Mouse (Mus musculus) frontal cortex, adult (tissue): Measurements from ENCODE around the gene Phlda1.
"Not testable (repeated sequence)": the region's sequence is repeated elsewhere in the genome, so short reads cannot be mapped to it uniquely, and the experiment has no call there.

ENCODE experiments used
- ATAC-seq: cut with Nextera tagmentation; 2 replicates; pipeline ENCODE4 v1.9.2; 2017; ENCODE audit warnings: mild to moderate bottlenecking, moderate library complexity, mixed read lengths; ENCODE audit not compliant: low TSS enrichment

Phlda1 gene

DNA sequence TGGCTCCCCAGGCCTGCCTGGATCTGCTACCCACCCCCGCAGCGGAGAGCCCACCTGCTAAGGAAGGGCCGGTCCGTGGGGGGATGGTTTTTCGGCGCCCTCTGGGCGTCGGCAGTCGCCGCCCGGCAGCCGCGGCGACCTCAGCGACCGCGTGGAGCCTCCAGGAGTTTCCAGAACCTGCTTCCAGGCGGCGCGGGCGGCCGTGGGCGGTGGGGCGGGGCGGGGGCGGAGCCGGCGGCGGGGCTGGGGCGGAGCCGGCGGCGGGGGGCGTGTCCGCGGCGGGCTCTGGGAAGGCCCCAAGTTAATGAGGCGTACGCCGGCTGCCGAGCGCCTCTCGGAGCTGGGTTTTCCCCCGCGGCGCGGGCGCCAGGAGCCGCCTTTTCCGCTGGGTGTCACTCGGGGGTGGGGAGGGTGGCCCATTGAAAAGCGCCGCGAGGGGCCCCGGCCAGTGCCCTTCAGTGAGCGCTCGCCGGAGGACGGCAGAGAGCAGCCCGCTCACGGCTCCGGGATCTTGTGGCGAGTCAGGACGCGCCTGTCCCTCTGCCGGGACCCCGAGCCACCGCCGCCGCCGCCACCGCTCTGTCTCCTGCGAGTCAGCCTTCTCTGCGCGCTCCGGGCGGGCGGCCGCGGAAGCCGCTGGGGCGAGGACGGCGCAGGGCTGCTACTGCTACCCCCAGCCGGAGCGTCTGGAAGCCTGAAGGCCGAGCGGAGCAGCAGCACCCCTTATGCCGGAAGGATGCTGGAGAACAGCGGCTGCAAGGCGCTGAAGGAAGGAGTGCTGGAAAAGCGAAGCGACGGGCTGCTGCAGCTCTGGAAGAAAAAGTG lies at the start of gene Phlda1:
TSS of gene Phlda1 (plus strand) at position 186 of the 825 bp plus-strand sequence.
- peak; percentile 74 for ATAC-seq

DNA sequence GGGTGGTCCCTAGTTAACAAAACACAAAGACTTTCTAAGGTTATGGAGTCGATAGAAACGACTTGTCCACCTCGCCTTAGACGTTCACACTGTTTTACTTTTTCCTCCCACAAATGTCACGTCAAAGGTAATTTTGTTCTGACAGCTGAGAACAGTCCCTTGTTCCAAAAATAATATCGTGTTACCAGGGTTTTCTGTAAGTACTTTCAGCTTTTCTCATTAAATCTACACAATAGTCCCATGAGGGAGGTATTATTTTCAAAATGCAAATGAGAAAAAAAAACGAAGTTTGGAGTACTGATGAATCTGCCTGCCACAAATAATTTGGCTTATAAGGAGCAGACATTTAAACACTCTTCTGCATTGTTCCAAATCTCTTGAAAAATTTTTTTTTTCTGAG lies 48.0 kb upstream of the Phlda1 start:
- 0 out of 2 replicates have a peak, but pooled peaks have one; percentile 38 for ATAC-seq

DNA sequence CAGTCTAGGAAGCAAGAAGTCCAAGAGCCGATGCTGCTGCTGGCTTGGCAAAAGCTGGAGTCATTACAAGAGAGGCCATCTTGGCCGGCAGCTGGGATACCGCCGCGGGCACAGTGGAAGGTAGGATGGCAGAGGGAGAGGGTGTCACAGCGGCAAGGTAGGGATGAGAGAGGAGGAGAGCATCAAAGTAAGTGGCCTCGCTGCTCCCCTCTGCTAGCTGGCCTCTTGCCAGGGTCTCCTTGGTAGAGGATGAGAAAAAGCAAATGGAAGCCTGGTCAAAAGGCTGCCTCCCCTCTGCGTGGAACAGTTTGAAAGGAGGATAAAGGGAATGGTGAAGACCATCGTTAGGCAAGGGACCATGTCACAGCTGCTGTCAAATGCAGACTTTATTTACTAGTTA lies 47.0 kb upstream of the Phlda1 start:
- no peak for ATAC-seq

DNA sequence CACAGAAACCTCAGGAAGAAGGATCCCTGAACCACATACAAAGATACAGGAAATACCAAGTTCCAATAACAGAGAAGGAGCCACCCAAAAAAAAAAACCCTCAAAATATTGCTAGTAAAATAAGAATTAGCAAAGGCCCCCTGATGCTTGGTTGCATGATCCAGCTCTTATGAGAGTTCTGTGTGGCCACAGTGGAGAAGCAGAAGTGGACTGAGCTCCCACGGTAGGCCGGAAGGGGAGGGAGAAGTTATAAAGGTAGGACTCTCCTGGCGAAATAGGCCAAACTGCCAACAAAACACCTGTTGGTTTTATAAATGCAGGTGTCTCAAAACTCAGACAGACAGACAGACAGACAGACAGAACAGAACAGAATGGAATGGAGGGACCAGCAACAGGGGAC lies 46.2 kb upstream of the Phlda1 start:
- no peak for ATAC-seq

DNA sequence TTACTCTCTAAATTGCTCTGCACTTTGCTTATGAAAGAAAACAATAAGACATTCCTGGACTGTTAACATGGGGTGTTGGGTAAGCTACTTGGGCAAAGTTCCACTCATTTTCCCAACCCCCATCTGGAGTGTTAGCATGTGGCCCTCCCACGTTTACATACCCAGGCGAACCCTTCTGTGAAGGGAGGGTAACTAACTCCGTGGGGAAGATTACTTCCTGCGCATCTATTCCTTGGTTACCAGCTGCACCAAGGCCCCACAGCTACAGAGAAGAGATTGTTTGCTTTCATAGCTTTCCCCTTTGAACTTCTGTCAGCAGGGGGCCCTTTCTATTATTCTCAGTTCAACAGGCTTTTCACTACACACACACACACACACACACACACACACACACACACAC lies 45.7 kb upstream of the Phlda1 start:
- ATAC-seq, result 0 out of 2 replicates have a peak, but pooled peaks have one; percentile 34

DNA sequence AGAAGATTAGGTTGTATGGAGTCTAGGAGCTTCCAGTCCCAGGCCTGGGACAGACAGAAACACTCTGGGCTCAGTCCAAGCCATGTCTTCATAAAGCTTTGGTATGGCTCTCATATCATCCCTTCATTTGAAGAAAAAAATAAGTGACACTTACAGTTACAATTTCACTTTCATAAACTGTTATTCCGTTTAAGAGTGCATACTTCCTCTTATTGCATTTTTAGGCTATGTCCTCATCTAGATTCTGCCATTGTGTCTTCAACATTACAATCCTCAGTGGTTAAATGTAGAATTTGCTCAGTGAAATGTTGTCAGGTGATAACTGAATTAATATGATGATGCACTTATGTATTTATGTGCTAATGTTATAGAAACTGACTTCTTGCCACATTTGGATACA lies 41.3 kb upstream of the Phlda1 start:
- no peak for ATAC-seq

DNA sequence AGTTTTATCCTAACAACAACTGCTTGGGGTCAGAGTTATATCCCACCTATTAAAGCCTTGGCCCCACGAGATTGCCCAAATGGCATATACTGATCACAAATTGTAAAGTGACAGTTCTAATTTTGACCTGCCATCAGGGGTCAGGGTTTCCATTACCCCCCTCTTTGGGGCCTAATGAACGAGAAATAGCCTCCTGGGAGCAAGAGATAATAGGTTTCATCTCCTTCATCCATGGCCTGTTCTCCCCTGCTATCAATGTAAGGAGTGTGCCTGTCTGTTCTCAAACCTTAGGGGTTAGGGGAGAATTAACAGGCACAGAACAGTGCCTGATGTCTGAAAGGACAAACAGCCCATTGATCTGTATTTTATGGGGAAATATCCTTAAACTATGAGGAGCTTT lies 40.7 kb upstream of the Phlda1 start:
- no peak for ATAC-seq

DNA sequence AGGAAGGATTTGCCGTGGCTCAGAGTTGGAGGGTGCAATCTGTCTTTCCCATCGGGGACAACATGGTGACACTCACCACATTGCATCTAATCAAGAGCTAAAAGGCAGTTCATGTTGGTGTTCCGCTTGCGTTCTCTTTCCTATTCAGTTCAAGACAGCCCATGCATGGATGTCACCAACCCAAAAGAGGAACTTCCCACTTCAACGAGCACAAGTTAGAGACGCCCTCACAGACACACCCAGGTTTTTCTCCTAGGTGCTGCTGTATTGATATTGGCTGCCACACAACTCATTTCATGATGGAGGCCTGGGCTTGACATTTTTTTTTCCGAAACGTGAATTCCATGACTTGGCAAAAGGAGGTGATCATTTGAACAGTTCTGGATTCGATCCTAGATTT lies 34.9 kb upstream of the Phlda1 start:
- ATAC-seq, result no peak

DNA sequence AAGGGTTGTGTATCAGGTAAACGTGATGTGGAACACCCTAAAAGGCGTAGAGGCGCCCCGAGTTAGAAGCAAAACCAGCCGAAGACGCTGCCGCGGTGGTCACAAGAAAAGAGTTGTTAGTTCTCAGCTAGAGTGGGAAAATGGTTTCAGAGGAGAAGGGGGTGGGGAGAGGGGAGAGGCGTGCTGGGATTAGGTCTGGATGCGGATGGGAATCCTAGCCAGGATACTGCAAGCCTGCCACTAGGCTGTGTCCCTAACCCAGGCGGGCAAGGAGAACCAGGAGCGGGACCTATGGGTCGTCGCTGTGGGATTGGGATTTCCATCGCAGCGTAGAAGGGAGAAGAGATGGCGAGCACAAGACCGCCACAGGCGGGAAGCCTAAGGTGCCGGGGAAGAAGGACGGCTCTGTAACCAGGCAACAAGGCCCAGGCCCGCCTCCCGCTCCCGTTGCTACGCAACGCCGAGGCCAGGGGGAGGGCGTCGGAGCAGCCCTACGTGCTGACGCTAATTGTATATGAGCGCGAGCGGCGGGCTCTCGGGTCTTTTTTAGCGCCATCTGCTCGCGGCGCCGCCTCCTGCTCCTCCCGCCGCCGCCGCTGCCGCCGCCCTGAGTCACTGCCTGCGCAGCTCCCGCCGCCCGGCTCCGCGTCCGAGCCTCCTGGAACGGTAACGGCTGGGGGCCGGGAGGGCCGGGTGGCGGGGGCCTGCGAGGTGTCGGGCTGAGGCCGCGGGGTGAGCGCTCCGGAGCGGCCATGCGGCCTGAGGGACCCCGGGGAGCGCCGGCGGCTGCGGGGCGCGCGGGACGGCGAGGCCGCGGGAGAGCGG lies 33.2 kb upstream of the Phlda1 start, which contains the start of gene Nap1l1:
TSS of gene Nap1l1 (plus strand) at position 538 of the 825 bp plus-strand sequence.
- peak; percentile 95 for ATAC-seq

DNA sequence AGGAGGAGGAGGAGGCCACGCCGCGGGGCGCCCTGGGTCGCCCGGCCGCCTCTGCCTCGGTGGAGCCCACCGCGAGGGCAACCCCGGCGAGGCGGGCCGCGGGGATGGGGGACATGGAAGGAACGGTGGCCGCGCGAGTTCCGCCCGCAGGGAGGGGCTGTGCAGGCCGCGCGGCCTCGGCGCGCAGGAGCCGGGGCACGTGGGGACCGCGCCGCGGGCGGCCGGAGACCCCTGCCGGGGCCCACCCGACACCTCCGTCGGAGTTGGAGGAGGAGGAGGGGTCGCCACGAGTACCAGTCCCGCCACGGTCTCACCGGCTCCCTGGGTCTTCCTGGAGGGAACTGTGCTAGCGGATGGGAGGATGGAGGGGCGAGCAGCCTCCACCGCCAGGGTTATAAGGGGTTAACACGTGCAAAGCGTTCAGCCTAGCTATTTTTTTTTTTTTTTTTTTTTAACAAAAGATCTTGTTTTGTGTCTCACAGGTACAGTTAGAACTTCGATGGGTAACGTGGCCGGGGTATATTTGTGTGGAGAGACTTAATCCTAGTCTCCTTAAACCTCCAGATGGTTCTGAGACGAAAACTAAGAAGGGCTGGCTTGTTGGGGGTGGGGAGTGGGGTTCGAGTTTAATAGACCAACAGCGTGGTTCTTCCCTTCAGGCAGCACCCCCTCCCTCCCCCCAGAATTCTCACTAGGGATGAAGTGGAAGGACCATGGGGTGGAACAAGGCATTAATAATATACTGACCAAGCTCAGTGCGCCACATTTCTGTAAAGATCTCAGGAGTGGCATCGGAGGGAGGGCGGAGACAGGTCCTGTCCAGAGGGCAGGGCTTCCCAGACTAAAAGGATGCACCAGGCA lies 32.3 kb upstream of the Phlda1 start:
- peak; percentile 21 for ATAC-seq

DNA sequence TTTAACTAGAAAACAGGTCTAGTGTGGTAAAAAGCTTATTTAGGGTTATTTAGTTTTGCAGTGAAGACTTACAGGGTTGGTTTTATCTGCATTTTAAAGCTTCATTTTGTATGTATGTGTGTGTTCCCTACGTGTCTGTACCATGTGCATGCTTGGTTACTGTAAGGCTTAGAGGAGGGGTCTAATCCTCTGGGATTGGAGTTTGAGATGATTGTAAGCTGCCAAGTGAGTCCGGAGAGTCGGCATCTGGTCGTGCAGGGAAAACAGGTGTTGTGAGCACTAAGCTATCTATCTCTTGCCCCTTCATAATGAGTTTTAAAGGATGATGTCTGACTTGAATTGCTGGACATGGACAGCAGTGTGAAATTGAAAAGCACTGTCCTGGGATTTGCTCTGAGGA lies 29.8 kb upstream of the Phlda1 start:
- ATAC-seq, result no peak

DNA sequence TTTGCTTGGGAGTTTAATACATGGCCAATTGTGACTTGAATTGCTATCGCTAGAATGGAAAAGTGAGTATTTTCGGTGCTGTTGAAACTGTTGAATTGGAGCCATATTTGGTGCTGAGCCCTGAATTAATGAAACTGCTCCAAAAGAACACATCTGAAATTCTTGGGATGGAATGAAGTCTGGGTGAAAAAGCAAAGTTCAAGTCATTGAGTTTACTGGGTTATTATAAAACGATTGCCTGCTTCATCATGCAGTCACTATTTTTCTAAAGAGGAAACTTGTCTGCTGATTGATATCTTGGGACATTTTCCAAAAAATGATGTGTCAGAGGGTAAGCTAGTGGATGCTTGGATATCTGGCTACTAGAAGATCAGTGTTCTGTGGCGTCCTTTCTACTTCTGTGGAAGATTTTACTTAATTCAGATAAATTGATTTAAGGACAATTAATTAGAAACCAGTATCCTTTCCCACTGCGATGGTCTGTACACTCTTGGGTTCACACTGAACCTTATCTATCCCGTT lies 29.0 kb upstream of the Phlda1 start:
- no peak for ATAC-seq

DNA sequence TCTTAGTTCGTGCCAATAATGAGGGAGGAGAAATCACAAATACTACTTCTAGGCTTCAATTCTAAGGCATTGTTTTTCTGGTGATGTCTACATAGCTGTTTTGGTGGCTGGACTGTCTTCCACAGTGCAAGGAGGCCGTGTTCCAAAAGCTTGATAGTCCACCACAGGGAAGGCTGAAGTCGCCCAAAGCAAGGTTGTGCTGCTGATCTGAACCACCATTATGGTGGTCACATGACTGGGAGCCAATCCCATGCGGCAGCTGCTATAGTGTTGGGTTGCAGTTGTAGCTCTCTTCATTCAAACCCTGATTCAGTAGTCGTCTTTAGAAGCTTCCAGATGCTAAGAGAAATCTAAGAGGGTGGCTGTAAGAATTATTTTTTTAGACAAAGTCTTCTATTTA lies 26.5 kb upstream of the Phlda1 start:
- 0 out of 2 replicates have a peak, but pooled peaks have one; percentile 2 for ATAC-seq

DNA sequence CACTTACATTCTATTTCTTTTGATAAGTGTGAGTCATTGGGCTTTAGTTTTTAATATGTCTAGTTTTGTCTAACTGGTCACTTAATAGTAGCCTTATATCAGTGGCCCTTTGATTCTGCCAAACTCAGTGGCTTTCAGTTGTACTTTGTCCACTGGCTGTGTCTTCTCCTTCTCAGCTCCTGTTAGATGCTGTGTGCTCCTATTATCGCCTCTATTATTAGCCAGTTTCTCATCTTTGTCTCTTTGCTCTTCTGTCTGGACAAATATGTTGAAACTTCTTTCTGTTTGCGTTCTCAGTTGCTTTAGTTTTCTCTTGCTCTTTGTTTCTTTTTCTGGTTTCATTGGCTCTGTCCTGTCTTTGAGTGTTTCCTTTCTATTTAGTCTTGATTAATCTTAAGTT lies 23.4 kb upstream of the Phlda1 start:
- no peak for ATAC-seq

DNA sequence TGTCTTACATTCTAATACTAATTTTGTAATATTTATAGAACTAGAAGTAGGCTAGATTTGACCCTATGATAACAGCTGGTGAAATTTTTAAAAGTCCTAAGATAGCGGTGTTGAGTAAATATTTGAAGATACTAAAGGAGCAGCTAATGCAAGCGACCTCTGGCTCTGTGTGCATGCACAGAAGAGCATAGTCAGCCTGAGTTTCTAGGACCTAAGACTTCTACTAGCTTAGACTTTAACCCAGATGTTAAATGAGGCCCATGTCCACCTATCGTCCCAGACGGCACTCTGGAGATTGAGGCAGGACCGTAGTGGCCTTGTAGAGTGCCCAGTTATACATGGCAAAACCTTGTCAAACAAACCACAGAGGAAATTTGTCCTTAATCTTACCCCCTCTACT lies 22.0 kb upstream of the Phlda1 start:
- ATAC-seq, result no peak

DNA sequence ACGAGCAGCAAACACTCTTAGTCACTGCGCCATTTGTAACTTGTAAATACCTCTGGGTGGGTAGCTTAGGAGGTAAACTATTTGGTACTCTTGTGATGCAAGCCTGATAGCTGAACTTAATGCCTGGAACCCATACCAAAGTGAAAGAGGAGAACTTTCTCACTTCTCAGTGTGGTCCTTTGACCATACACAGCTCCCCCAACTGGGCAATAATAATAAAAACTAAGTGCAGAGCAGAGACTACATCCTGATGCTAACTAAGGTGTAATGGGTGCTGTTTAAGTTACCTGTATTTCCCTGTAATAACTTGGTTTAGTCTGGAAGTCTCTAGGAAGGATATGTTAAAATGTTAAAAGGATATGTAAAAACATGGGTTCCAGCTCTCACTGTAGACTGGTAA lies 17.3 kb upstream of the Phlda1 start:
- ATAC-seq, result 0 out of 2 replicates have a peak, but pooled peaks have one; percentile 35

DNA sequence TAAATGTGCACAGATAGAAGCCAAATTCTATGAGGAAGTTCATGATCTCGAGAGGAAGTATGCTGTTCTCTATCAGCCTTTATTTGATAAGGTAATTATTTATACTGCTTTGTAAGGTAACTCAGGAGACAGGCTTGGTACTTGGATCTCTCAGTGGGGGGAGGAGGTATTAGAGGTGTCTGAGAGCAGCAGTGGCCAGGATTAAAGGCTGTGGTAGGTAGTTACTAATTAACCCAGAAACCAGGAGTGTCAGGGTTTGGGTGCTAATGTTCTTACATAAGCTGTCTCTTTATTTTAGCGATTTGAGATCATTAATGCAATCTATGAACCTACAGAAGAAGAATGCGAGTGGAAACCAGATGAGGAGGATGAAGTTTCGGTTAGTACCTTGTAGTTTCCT lies 16.0 kb upstream of the Phlda1 start:
- not testable (repeated sequence) for ATAC-seq

DNA sequence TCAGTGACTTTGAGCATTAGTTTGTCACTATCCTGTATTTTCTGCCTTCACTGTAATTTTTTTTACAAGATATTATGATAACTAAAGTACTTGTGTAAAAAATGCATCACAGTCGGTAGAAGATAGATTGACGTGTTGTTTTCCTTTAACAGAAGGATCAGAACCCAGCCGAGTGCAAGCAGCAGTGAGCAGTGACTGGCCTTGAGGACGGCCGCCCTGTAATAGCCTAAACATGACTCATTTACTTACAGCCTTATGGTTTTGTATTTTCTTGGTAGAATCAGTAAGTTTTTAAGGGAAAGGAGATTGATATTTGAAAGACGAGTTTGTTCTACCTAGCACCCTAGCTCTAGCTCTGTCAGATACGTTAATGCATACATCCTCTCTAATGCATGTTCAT lies 10.2 kb upstream of the Phlda1 start:
- ATAC-seq, result no peak

DNA sequence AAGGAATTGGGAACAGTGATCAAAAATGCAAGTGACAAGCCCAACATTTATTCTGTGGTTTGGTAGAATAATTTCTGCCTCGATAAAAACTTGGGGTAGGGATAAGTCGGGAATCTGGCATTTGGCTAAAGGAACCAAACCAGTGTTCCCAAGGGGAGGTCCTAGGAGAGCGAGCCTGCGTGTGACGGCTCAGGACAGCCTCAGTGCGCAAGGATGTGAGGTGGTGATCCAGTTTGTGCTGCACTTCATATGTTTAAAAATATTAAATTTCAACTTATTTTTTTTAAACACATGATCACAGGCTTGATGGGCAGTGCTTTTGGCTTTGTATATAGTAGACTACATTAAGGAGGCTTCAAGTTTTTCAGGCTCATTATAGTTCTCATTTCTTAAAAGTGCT lies 6.2 kb upstream of the Phlda1 start:
- ATAC-seq, result no peak

DNA sequence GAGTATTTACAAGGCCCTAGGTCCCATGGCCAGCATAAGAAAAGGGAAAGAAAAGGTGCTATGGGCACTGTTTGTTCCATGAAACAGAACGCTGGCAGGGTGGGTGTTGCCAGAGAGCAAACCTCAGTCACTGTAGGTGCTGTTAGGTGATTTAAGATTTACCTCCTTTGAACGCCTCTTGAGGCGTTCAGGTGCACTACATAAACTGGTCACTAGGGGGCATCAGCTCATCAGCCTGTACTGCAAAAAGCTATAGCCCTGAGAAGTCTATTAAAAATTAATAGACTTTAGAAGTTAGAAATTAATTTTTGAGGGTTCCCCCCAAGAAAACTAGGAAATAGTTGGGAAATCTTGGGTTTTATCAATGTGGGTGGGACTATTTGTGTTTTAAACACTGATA lies 3.0 kb upstream of the Phlda1 start:
- ATAC-seq, result peak; percentile 4; the same call in 1 of the 2 replicates

DNA sequence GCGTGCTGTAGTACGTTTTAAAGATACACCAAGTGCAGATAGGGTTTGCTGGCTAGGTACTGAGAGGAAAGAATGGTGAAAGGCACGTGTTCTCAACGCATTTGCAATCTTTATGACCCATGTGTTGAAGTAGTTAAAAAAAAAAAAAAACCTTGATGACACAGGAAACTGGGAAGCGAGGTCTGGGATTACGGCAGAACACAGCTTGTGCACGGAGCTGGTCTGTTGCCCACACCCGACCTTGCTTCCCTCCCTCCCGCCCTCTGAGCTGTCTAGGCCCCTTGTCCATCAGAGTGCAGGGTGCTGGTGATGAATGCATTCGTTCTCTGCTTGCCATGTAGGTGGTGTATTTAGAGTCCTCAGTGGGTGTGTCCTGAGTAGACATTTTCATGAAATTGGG lies 2.4 kb upstream of the Phlda1 start:
- no peak for ATAC-seq

DNA sequence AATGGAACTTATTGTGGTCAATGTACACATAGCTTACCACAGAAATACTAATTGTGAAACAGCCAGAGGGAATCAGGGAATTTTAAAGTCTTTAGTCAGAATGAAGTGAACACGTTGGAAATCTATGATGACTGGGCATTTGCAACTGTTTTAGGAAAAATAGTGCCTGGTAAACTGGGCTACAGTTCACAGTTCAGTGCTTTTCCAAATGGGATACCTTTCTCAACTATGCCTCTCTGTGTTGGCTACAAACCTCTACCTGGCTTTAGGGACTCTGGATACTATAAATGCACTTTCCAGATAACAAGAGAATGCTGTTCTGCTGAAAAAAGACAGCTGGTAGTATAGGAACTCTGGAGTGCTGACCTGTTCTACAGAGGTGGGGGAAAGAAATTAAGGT lies 1.5 kb upstream of the Phlda1 start:
- no peak for ATAC-seq
